Mouse (Mus musculus): ENCODE results near the gene Arhgef3.

DNA sequence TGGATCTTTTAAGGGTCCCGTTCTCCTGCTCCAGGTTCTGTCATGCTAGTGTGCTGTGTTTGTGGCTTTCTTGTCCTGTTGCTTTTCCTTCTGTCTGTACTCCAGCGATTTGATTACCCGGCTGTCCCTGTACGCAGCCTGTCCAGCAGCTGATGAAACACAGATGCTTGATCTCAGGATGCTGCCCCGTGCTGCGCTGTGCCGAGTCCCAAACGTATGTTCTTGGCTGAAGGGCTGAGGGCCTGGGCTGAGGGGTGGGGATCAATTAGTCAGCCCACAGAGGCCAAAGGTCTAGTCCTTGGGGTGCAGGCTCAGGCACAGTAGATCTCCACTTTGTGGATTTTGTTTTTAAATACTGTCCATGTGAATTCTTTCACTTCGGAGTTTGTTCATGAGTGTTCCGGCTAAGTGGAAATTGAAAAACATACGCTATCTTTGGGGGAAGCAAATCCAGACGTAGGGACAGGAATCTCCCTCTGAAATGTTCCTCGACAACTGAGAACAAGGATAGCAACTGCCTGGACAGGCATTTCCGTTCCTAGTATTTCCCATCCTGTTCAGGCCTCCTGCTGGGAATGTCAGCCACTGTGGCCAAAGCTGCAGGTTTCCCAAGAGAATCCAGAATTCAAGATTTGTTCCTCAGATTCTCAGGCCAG, 56.6 kb downstream of the Arhgef3 start:
- no peak for TF ChIP-seq CTCF (IDR thresholded peaks at IDR 0.05; ENCODE audit: low read depth)
- TF ChIP-seq EP300 (IDR thresholded peaks at IDR 0.05; ENCODE audit: low read depth) = no peak
